Mouse (Mus musculus) liver, adult 2 months (tissue): ENCODE data around the gene Slc44a2. TPM values are rescaled to one million over a fixed set of nuclear protein-coding genes. Genes with fewer than 3 reads are reported as not detected.

Experiments
- DNase-seq: peaks from one replicate; pipeline ENCODE4 v3.0.0-alpha.2; 2011; ENCODE audit warnings: low read depth, low spot score; ENCODE audit errors: extremely low read depth
- H3K27ac ChIP-seq: fragments of 200-500 bp; replicated peaks from 2 replicates; pipeline ENCODE4 v1.5.1; 2012; ENCODE audit warnings: low read depth, mild to moderate bottlenecking, control low read depth, inconsistent platforms, low read length; ENCODE audit not compliant: insufficient read depth
- H3K27me3 ChIP-seq: fragments of 200-500 bp; 2 replicates; pipeline ENCODE4 v1.6.1; 2012; ENCODE audit warnings: mild to moderate bottlenecking, moderate library complexity, low read length, inconsistent platforms; ENCODE audit not compliant: control insufficient read depth, insufficient read depth
- H3K36me3 ChIP-seq: fragments of 200-500 bp; 2 replicates; pipeline ENCODE4 v1.6.1; 2012; ENCODE audit warnings: low read length, inconsistent platforms; ENCODE audit not compliant: control insufficient read depth, insufficient read depth
- H3K4me1 ChIP-seq: fragments of 200-500 bp; 2 replicates; pipeline ENCODE4 v1.6.1; 2011; ENCODE audit warnings: low read length; ENCODE audit not compliant: control insufficient read depth, insufficient read depth
- H3K4me3 ChIP-seq: fragments of 200-500 bp; 2 replicates; pipeline ENCODE4 v1.5.1; 2011; ENCODE audit warnings: low read depth, mild to moderate bottlenecking, control low read depth, low read length, moderate library complexity; ENCODE audit not compliant: insufficient read depth
- H3K79me2 ChIP-seq: fragments of 200-500 bp; 2 replicates; pipeline ENCODE4 v1.6.1; 2012; ENCODE audit warnings: inconsistent platforms, mild to moderate bottlenecking, low read length, moderate library complexity; ENCODE audit not compliant: control insufficient read depth, insufficient read depth
- H3K9ac ChIP-seq: fragments of 200-500 bp; 2 replicates; pipeline ENCODE4 v1.6.1; 2012; ENCODE audit warnings: low read depth, mild to moderate bottlenecking, control low read depth, inconsistent platforms, low read length
- CTCF ChIP-seq: fragments of 200-500 bp; IDR thresholded peaks from 2 replicates; pipeline ENCODE4 v1.5.1; 2011; ENCODE audit warnings: low read depth, low read length, control low read depth
- POLR2A ChIP-seq: fragments of 200-500 bp; IDR thresholded peaks from 2 replicates; pipeline ENCODE4 v1.6.1; 2011; ENCODE audit warnings: low read length, control low read depth; ENCODE audit not compliant: insufficient read depth; ENCODE audit errors: extremely low read depth
- WGBS: fragments of 180-500 bp; shearing (Covaris S2); methylation state at CpG from one replicate; pipeline ENCODE4 v1.1.7; 2018; 5-methylcytosine and 5-hydroxymethylcytosine counted together
- polyA plus RNA-seq: library from polyadenylated mRNA; depleted of rRNA; stranded (reverse); fragments of >200 nt; gene quantifications from 2 replicates; pipeline ENCODE4 v1.2.3, GENCODE M21; 2012
- total RNA-seq: library from RNA; depleted of rRNA; stranded (reverse); fragments of >200 nt; gene quantifications from 2 replicates; pipeline ENCODE4 v1.2.3, GENCODE M21; 2014

Slc44a2 gene
- total and polyA plus RNA-seq, 2 experiments = 3.8 to 5.8 TPM

DNA sequence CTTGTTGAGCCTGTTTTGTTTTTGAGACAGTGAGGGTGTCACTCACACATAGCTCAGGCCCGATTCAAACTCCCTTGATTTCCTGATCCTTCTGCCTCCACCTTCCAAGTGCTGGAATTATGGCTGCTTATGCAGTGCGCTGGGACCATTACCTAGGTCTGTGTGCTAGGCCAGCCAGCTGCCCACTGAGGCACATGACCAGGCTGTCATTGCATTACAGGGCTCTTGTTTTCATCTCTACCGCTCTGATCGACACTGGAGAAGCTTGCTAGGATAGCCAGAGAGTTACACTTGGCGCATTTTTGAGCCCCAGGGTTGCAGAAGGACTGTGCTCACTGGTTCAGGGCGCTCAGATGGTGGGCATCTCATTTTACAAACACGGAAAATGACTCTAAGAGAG lies 8.8 kb upstream of the Slc44a2 start:
- H3K36me3 ChIP-seq = no peaks in the 10 kb centered on the region
- H3K27ac ChIP-seq = no peak overlapping the region
- H3K27me3 ChIP-seq = peaks cover 6% of the 10 kb centered on the region
- H3K4me3 ChIP-seq = 0 out of 2 replicates have a peak overlapping the region, but pooled peaks have one; percentile 7
- no peak for DNase-seq
- TF ChIP-seq POLR2A (no peak), CTCF (no peak)
- H3K4me1 ChIP-seq = no peaks in the 10 kb centered on the region
- 60% methylated on average over 7 of the region's 7 CpGs for WGBS
- H3K9ac ChIP-seq = no peak overlapping the region
- H3K79me2 ChIP-seq = no peaks in the 10 kb centered on the region

DNA sequence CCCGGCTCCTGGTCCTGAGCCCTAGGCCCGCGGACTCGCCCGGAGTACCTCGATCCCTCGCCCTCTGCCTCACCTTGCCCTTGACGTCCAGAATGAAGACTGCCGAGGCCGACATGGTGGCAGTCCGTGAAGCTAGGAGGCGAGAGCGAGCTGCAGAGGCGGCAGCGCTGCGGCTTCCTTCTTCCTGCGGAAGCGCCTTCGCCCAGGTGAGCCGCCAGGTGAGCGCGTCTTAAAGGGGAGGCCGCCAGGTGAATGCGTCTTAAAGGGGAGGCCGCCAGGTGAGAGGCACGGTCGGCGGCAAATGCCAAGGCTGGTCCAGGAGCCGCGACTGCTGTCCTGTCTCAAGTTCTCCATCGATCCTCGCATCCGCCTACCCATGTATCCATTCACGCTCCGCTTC lies 8.4 kb upstream of the Slc44a2 start, which contains the start of gene Ap1m2:
Gene Ap1m2, minus strand, starts transcription at position 204 of the 400 bp plus-strand sequence.
- no peak within 1 kb of the TSS for H3K9ac ChIP-seq
- H3K4me3 ChIP-seq = peak within 1 kb of the TSS; percentile 7; the same call in 1 of the 2 replicates

DNA sequence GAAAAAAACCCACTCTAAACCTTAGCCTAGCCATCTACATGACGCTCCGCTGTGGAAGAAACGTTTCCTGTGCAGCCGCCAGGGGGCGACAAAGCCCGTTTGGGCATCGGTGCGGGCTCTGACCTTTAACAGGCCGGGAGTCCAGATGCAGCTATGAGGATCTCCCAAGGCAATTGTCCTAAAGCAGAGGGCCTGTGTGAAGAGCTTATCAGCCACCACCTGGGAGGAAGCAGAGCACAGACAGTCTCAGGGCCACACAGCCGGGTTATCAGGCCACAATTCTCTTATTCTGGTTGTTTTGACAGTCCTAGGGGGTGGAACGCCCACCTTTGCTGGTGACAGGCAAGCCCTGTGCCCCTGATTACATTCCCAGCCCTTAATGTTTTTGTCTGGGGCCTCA lies 7.1 kb upstream of the Slc44a2 start:
- TF ChIP-seq CTCF (peak; percentile 95), POLR2A (no peak)
- Histone ChIP-seq H3K79me2 (no peaks in the 10 kb centered on the region), H3K27ac (no peak overlapping the region), H3K4me1 (no peaks in the 10 kb centered on the region), H3K27me3 (peaks cover 6% of the 10 kb centered on the region), H3K4me3 (no peak overlapping the region), H3K9ac (no peak overlapping the region), H3K36me3 (no peaks in the 10 kb centered on the region)
- peak; percentile 56 for DNase-seq
- 10% methylated on average over 11 of the region's 11 CpGs for WGBS

More for the DNA sequence above, 8.4 kb upstream of the Slc44a2 start, which contains the start of gene Ap1m2:
- Histone ChIP-seq H3K79me2 (no peaks in the 10 kb centered on the region), H3K27ac (no peak within 1 kb of the TSS), H3K36me3 (no peaks in the 10 kb centered on the region), H3K27me3 (peaks cover 6% of the 10 kb centered on the region), H3K4me1 (no peaks in the 10 kb centered on the region)
- TF ChIP-seq CTCF = no peak
- no peak for TF ChIP-seq POLR2A
- no peak for DNase-seq
- WGBS = 20% methylated on average over 35 of the region's 35 CpGs

DNA sequence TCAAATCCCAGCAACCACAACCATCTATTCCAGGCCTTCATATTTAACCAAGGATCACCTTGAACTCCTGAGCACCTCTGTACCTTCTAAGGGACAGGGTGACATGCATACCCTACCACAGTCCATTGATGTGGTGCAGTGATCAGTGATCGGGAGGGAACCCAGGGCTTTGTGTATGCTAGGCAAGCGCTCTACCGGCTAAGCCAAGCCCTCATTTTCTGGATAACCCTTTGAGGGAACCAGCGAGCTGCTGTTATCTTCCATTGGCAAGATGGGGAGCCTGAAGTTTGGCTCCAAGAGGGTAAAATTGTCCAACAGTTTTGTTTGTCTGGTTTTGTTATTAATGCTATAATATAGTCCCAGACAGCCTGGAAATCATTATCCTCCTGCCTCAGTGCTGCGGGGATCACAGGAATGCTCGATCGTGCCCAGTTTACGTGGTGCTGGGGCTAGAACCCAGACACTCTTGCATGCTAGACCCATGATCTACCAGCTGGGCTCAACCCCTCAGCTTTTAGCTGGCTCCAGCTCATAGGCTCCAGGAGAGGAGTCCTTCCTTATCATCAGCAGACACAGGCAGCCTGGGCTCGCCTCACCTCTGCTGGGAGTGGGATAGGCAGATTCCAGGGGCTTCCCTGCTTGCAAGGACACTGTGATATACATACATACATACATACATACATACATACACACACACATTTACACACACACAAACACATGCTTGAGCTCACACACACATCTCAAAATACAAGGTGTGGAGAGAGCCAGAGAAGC lies 5.9 kb upstream of the Slc44a2 start:
- WGBS = 95% methylated on average over 9 of the region's 9 CpGs
- Histone ChIP-seq H3K27ac (no peak overlapping the region), H3K9ac (no peak overlapping the region), H3K4me3 (no peak overlapping the region), H3K79me2 (no peaks in the 10 kb centered on the region), H3K36me3 (no peaks in the 10 kb centered on the region), H3K27me3 (peaks cover 6% of the 10 kb centered on the region), H3K4me1 (no peaks in the 10 kb centered on the region)
- DNase-seq = no peak
- no peak for TF ChIP-seq POLR2A
- TF ChIP-seq CTCF = no peak

DNA sequence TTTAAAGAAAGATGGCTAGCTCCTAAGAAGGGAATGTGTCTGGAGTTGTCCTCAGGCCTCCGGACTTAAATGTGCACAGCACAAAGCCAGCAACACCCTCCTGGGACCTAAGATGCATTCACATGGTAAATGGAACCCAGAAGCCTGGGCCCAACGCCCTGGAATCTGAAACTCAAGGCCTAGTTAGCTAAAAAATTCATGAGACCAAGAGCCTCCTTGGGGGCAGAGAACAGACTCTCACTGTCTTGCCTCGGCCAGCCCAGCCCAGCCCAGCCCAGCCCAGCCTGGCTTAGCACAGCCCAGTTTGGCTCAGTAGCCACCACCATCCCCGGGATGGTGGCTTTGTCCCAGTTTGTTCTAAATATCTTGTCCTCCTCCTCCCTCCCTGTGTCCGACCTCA lies 5.1 kb upstream of the Slc44a2 start:
- no peak for DNase-seq
- Histone ChIP-seq H3K9ac (no peak overlapping the region), H3K4me3 (no peak overlapping the region), H3K36me3 (no peaks in the 10 kb centered on the region), H3K27me3 (peaks cover 6% of the 10 kb centered on the region), H3K4me1 (peaks cover 2% of the 10 kb centered on the region; the same call in 1 of the 2 replicates), H3K79me2 (no peaks in the 10 kb centered on the region), H3K27ac (no peak overlapping the region)
- WGBS = 71% methylated on average over 5 of the region's 5 CpGs
- TF ChIP-seq POLR2A (no peak), CTCF (no peak)

DNA sequence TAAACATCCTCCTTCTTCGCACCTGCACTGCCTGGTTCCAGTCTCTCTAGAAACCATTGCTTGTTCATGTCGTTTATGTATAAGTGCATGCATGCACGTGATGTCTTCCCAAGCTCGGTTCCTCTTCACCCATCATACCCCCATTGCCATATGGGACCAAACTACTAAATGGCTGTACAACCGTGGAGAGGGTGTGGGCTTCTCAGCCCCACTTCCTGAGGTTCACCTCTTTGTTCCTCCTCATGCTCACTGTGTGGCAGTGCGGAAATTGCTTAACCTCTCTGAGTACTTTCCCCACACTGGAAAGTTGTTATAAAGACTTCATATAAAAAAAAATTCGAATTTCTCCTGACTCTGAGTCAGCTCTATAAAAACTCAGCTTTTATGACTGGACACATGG lies 3.8 kb upstream of the Slc44a2 start:
- H3K27ac ChIP-seq = no peak overlapping the region
- 77% methylated on average over 7 of the region's 7 CpGs for WGBS
- DNase-seq = no peak

More for the DNA sequence above, 3.8 kb upstream of the Slc44a2 start:
- peaks cover 2% of the 10 kb centered on the region; the same call in 1 of the 2 replicates for H3K4me1 ChIP-seq
- no peak overlapping the region for H3K4me3 ChIP-seq
- no peaks in the 10 kb centered on the region for H3K36me3 ChIP-seq
- no peaks in the 10 kb centered on the region for H3K79me2 ChIP-seq
- H3K9ac ChIP-seq = no peak overlapping the region
- TF ChIP-seq POLR2A (no peak), CTCF (no peak)
- peaks cover 6% of the 10 kb centered on the region for H3K27me3 ChIP-seq
